Mouse (Mus musculus): Measurements from ENCODE around the gene Cys1.
"Not testable (repeated sequence)": the region's sequence is repeated elsewhere in the genome, so short reads cannot be mapped to it uniquely, and the experiment has no call there.

Cys1 gene

DNA sequence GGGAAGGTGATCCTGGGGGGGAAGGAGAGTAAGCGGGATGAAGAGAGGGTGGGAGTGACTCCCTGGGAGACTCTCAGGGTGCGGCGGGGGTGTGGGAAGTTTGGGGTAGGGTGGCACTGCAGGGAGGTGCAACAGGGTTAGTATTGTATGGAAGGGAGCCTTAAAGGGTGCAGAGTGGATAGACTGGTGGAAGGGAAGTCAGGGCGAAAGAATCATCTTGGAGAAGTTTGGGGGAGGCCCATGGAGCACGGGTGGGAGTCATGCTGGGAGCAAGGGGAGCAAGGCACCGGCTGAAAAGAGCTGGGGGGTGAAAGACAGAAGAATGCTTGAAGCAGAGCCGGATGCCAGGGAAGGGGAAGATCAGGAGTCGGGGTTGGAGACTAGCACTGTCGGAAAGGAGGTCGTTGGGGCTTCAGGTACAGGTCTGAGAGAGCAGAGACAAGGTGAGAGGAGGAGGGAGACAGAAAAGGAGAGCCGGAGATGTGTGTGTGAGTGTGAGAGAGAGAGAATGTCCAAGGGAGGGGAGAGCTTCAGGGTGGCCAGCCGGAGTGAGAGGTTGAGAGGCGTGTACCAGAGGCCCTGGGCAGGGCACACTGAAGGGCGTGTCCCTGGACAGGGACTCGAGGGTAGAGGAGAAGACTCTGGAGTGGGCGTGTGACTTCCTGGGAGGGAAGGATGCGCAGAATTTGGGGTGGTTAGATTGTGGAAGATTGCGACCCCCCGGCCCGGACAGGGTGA lies at the start of gene Cys1:
TSS of gene Cys1 (minus strand) at position 528 of the 738 bp plus-strand sequence.
- no peak for DNase-seq

DNA sequence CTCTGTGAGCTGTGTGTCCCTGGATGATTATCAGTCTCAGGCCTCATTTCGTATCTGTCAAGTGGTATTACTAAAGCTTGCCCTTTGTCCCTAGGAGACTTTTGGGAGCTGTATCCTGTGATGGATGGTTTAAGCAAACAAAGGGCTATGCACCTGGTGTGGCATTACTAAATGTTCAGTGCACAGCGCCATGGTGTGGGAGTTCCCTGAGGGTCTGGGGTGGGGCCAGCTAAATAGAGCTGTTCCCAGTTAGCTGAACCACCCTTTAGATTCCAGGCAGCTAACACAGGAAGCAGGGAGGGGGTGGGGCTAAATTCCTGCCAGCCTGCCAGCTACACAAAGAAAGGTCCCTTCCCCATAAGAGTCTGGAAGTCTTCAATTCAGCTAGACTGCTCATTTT lies 42.8 kb upstream of the Cys1 start:
- no peak for DNase-seq

DNA sequence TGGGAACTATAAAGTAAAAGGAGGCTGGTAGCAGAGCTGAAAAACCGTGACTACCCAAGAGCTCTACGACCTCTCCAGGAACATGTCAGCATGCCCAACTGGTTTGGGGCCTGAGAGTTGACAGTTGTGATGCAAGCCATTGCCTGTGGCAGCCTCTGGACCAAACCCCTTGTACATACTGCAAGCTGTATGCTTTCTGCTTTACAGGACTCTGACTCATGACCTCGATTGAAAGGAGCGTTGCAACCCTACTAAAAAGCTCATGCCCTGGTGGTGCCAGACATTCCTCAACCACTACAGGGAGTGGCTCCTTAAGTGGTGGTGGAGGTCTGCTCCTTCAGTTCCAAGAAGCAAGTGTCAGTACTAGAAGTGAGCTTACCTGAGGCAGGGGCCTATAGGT lies 42.2 kb upstream of the Cys1 start:
- no peak for DNase-seq

DNA sequence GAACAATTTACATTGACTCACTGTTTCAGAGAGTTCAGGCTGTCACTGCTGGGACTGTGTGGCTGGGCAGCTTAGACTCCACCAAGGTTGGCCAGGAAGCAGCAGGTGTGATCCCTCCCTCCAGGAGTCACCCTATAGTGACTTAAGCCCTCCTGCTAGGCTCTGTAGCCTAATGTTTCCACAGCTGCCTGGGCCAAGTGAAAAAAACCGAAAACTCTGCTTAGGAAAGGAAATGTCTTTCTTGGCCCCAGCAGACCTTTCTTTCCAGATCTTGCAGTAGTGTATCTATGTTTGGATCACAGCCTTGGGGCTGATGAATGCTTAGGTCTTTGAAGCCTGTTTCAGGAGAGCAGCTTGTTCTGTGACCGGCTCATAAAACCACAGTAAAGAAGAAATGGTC lies 41.8 kb upstream of the Cys1 start:
- DNase-seq = no peak

DNA sequence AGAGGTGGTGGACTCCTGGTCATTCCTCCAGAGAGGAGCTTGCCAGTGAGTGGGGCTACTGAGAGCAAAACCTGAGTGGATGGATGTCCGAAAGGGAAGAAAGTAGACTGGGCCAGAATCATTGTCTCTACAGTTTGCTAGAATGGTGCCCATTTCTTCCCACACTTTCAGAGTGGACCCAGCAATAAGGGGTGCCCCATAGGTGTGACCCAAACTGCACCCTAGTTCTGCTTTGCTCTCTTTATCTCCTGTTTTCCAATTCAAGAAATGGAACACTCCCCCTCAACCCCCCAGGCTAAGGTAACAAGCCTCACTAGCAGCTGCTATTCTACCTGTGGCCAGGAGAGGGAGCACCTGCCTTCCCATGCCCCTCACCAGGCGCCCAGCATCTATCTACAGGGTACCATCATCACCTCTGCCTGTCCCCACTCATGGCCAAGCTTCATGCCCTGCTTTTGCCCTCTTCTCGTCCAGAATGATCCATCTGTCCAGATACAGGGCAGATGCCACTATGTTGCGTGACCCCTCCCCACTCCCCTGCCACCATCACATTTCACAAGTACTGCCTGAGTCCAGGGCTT lies 35.2 kb upstream of the Cys1 start:
- DNase-seq = no peak

DNA sequence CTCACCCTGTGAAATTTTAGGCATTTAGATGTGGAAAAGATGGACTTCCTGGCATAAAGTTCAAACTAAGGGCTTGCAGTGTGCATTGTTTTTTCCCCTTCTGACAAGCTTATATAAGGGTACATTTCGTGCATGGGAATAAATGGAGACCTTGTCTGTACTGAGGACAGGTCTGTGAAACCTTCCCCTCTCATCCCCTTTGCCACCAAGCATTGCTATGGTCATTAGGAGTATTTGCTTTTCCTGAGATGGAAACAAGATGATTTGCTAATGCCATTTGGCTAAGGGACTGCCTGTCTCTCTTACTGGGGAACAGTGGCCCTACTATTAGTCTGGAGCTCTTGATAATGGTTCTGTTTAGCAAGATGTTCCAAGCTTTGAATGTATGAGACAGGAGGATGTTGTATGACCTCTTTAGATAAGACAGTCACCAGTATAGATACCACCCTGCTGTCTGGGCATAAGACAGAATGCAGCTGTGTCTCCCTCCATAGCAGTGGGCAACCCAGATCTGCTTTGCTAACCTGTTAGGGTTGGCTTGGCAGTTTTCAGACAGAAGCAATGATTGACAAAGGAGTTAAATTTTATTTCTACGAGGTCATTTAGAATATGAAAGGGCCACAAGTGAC lies 33.8 kb upstream of the Cys1 start:
- no peak for DNase-seq

DNA sequence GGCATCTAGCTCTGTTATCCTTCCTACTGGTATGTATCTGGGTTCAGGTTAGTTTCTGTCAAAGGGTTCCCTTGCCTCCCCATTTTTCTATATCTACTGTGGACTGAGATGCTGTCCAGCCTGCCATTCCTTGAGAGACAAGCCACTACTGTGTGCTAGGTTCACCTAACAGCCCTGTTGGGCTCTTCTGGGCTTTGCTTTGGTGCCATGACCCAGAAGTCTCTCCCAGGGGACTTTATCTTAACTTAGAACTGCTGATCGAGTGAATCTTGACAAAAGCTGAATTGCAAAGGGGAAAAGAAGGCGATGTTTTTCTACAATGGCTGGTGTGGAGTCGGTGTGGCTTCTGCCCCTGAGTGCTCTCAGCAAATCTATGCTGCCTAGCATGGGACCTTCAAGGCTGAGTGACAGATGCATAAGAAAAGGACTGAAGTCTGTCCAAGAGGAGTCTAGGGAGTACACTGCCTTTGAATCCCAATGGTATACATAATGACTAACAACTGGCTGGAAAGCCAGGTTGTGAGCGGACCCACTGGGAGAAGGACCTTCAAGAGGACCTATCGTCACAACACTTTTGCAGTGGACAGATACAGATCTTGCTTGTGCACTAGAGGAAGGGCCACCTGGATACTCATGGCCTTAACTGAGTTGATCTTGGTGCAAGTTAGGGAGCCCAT lies 33.1 kb upstream of the Cys1 start:
- no peak for DNase-seq

DNA sequence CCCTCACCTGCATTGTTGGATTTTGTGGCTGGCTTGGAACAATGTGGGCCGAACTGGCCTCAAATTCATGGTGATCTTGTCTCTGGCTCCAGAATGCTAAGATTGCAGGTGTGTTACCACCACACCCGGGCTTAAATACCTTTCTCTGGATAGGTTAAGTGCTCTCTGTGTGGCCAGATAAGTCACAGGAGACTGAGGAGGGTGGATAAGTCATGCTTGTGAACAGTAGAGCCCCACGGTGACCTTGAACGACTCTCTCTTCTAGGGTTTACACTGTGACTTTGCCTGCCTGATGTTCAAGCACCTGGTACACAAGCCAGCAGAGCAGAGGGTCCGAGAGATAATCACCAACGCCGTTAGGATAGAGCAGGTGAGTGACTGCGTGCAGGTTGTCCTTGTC lies 30.8 kb upstream of the Cys1 start:
- no peak for DNase-seq

DNA sequence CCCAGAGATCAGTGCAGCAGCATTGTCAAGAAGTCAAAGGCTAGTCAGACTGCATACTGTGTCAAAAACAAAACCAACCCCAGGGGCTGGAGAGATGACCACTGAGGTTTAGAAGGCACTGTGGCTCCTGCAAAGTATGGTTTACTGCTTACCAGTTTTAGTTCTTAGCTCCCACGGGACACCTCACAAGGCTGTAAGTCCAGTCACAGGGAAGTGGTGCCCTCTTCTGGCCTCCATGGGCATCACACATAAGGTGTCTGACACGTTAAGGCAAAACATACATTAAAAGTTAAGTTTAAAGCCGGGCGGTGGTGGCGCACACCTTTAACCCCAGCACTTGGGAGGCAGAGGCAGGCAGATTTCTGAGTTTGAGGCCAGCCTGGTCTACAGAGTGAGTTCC lies 29.1 kb upstream of the Cys1 start:
- DNase-seq = no peak

DNA sequence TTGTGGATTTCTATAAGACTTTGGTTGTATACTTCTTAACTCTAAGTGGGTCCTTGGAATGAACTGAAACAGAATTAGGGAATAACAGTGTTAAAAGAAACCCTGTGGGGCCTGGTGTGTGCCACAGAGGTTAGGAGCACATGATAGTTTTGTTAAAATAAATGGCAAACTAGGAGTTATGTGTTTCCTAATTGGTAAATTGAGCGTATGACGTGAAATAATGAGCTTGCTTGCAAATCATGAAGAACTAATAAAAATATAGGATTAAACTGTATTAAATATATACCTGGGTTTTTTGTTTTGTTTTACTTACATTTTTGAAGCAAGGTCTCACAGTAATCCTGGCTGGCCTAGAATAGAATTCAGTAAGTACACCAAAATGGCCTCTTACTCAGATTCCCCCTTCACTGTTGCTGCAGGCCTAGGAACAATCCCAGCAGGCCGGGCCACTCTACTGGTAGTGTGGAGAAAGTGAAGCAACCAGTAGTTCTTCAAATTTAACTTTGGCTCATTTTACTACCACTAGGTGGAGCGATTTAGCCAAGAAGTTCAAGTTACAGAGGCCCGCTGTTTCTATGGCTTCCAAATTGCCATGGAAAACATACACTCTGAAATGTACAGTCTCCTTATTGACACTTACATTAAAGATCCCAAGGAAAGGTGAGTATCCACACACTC lies 28.4 kb upstream of the Cys1 start:
- peak; percentile 28 for DNase-seq

DNA sequence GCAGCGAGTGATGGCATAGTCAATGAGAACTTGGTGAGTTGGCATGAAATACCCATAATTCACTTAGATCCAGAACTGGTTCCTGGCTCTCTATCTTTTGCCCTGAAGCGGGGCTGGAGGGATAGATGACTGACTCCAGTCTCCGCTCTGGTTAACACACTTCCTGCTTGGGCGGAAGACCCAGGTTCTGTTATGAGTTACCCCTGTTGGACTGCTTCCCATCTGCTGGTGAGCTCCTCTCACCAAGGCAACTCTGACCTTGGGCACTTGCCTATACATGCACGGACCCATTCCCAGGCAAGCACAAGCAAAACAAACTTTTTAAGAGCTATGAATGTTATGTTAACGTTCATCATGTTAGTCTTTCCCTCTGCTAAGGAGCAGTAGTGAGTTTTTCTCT lies 27.8 kb upstream of the Cys1 start:
- DNase-seq = peak; percentile 13

DNA sequence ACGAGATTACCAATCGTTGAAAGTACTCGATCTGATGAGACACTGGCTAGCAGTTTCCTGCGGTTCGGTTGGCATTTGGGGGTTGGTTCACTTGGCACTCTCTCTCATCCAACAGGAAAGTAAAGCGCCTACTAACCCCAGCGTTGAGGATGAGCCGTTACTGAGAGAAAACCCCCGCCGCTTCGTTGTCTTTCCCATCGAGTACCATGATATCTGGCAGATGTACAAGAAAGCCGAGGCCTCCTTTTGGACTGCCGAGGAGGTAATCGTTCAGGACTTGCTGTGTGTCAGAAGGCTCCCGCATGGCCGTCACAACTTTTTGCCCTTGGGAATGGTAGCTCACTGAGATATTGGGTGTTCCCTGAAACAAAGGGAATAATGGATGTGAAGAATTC lies 27.2 kb upstream of the Cys1 start:
- DNase-seq = no peak

DNA sequence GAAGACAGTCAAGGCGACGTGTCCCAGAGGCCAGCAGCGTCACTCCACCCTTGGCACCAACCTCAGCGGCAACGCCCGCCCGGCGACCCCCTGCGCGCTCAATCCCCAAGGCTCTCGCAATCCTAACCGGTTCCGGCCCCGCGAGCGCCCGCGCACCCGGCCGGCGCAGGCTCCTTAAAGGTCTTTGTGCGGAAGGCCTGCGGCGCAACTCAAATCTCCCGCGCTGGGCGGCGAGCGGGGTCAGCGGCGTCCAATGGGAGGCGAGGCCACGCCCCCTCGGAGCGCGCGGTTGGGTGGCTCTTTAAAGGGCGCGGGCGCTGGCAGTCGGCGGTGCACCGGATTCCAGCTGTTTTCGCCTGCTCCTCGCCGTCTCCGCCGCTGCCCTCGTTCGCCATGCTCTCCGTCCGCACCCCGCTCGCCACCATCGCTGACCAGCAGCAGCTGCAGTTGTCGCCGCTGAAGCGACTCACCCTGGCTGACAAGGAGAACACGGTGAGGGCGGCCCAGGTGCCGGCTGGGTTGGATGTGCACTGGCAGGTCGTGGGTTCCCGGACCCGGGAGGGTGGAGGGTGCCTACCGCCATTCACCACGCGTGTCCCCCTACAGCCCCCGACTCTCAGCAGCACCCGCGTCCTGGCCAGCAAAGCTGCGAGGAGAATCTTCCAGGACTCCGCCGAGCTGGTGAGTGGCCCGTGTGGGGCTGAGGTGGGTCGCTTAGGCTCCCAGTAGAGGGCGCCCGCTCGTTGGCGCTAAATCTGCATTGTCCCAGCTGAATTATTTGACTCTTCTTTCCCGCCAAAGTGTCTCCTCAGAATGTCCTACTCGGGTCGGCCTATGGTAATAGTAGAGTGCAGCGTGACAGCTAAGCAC lies 26.6 kb upstream of the Cys1 start, which contains the start of gene Rrm2:
TSS of gene Rrm2 (plus strand) at position 288 of the 870 bp plus-strand sequence.
- DNase-seq = peak; percentile 86

DNA sequence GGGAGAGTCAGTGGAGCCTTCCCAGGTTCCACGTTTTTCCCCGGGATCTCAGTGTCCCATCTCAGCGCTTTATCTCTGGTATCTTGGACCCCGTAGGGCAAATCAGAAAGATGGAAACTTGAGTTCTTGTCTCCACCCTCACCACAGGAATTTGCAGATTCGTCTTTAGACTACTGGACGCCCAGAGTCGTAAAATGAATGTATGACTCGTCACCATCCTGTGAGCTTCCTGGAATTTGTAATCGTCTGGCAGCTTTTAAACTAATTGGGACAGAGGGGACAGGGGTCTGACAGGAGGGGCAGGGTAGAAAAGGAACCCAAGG lies 25.8 kb upstream of the Cys1 start:
- DNase-seq = no peak

DNA sequence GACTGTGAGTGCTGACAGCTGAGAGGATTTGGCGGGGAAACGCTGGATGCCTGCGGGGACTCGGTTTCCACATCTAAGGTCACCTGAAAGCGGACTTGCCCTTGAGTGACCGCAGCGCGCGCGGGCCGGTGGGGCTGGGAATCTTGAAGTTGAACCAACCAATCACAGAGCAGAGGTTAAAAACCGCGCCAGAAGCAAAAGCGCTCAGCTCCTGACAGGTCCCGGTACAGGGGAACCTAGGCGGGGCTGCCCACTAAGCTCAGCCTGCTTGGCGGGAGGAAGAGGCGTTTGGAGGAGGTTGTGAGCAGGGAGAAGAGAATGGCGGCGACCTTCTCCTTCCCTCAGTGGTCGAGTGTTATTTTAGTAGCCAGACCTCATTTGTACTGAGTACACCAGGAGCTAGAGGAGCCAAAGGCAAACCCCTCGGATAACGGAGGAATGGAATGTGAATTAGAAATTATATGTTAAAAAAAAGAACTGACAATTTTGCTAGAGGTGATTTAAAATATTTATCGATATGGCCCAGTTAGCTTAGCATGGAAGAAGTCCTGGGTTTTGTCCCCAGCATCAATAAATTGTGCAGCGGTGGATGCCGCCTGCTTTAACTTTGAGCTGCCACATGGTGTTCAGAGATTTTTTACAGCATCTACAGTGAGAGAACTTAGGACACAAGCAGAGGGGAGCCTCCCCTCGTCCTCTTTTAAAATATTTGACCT lies 25.3 kb upstream of the Cys1 start:
- no peak for DNase-seq

DNA sequence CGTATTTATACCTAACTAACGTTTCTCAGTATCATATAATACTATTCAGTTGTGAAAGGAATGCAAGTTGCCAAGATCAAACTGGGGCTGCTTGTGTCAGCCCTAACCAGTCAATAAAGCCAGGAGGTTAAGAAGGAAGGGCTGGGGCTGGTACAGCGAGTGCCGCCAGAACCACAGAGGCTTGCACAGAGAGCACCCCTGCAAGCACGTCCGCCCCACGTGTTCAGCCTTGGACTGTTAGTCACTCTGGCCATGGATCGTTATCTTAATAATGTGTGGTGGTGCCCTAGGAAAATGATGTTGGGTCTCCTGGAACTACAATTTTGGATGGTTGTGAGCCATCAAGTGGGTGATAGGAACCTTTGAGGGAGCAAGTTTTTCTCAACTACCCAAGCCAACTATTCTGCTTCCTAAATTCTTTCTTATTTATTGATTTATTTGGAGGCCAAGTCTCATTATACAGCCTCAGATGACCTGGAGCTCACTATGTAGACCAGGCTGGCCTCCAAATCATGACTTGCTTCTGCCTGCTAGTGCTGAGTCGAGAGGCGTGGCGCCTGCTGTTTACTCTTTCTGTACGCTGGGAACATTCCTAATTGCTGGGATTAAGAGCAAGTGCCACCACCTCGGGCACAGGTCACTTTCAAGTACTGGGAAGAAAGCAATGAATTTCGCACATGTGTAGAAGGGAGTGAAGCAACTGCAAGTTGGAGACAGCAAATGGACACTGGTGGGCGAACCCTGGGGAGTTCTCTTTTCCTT lies 24.1 kb upstream of the Cys1 start:
- no peak for DNase-seq

DNA sequence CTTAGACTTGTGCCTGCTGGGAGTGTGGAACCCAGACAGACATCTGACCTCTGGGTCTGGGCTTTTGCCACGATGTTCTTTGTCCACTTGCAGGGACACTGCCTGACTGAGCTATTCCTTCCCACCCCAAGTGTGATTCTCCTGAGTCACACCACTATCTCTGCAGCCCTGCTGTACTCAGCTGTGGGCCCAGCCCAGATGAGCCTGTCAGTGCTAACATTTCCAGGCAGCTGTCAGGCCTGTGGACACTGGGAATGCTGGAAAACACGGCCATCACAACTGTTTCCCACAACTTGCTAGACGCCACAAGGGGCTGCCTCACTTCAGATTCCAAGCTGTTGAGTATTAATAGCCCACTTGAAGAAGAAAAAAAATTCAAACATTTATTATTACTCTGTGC lies 21.4 kb upstream of the Cys1 start:
- DNase-seq = no peak

DNA sequence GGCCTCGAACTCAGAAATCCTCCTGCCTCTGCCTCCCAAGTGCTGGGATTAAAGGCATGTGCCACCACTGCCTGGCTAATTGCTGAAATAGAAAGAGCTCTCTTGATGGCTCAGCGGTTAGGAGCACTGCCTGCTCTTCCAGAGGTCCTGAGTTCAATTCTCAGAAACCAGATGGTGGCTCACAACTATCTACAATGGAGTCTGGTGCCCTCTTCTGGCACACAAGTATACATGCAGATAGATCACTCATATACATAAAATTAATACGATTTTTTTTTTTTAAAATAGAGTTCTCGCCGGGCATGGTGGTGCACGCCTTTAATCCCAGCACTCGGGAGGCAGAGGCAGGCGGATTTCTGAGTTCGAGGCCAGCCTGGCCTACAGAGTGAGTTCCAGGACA lies 20.0 kb upstream of the Cys1 start:
- DNase-seq = not testable (repeated sequence)

DNA sequence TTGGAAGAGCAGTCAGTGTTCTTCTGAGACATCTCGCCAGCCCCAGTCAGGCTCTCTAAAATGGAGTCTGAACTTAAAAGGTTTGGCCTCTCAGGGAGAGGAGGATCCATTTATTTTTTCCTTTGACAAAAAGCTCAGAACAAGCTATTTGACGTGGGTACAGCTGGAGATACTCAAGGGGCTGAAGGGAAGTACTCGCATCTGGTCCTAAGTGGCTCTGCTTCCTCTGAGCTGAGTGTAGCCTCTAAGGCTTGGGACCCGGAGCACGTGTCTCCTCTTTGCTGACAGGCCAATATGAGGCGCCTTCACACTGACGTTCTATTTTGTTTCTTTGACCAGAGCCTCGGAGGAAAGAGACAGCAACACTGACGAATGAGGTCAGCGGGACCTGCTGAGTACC lies 18.0 kb upstream of the Cys1 start:
- DNase-seq = no peak

DNA sequence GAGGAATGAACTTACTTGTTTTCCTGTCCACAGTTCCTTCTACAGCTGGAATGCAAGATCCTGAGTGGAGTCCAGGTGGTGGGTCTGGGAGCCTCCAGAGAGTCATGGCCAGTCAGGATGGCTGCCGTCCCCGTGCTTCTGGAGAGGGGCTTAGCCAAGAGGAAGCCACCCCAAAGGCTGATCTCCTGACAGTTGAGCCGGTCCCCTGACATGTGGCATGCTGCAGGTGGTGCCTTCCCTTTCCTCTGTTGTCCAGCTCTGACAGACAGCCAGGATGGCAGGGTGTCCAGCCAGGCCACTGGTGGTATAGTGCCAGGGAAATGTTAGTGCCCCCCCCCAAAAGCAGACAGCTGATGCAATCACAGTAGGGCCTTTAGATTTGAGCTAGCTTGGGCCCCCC lies 16.9 kb upstream of the Cys1 start:
- no peak for DNase-seq

Data from cerebellum, adult 9-11 months (tissue).